Mouse (Mus musculus) kidney, postnatal 14 days (tissue): ENCODE measurements at regions not wholly inside any gene's neighbourhood (a gene's known extent, or its start where the extent isn't known, plus 50 kb on each side); places are given as distances from the start of the nearest gene placed in this dataset.

Source experiments
- DNase-seq: peaks from one replicate; pipeline ENCODE4 v3.0.0; 2022; ENCODE audit warnings: mixed read lengths

DNA sequence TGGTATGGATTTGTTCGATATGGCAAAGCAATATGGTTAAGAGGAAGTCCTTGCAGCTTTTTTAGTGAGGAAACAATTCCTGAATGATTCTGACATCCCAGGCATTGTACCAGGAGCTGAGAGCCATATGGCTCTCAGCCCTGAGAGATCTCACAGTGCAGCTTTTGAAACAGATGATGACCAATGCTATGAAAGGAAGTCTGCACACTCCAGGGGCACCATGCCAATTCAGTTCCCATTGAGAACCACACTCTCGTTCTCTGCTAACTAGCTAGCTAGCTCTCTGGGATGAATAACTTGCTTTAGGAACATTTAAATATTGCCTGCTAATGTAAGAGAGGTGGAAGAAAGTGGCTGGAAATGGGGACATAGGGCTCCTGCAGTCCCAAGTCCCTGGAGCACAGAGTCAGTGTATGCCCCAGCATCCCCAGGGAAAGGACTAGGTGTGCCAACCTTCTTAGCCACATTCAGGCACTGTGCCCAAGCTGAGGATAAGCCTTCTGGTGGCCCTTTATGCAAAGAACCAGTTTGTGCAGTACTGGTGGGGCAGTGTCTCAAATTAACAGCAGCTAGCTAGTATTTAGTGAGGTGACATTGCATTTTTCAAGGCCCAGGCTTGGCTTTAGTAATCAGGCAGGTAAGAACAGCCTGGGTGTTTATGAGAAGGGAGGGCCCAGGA lies 61.8 kb upstream of the Nampt start:
- DNase-seq = peak; percentile 14

GRCm38 (mm10) chr12:32758150-32758549 lies 61.2 kb upstream of the Nampt start:
- no peak for DNase-seq

DNA sequence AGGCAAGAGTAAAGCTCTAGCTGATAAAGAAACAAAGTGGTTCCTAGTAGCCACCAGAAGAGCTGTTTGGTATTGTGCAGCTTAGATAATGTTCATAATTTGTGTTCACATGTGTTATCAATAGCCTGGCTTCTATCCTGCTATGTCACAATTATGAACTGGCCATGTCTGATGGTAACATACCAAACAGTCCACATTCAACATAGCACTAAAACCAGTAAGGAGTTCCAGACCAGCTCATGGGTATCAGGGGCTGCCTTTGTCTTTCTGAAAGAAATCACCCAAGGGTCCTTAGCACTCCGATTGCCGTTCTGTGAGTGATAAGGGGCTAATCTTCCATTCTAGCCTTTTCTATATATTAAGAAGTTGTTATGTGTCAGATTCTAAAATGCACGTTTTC lies 58.7 kb upstream of the Nampt start:
- no peak for DNase-seq

DNA sequence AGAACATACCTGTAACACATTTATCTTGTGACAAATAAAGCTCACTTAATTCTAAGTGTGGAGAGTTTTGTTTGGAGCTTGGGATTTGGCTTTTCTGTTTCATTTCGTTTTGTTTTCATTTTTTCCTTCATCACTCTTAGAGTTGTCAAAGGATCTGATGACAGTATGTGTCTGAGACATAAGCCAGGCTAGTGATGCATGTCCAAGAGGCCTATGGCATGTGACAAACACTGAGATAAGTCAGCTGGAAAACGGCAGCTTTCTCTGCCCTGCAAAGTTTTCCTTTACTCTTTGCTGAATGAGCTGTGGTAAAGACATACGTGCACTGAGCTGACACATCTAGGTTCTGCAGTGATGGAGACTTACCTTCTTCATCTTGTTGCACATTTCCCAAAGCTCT lies 58.3 kb upstream of the Nampt start:
- DNase-seq = no peak

DNA sequence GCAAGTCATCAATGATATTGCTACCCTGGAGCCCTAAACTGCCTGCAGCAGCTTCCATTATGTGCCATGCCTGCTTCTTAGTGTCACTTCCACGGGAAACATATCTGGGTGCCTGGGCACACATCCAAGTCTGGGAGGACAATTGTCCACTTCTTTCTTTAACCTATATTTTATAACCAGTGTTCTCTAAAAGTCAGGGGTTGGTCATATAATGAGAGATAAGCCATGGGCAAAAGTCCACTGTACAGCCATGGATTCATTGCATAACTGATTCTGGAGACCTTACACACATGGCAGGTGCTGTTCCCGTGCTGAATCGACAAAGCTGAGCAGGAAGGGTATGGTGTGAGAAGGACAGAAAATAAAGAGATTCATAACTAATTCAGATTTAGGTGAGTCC lies 55.1 kb upstream of the Nampt start:
- DNase-seq = no peak

DNA sequence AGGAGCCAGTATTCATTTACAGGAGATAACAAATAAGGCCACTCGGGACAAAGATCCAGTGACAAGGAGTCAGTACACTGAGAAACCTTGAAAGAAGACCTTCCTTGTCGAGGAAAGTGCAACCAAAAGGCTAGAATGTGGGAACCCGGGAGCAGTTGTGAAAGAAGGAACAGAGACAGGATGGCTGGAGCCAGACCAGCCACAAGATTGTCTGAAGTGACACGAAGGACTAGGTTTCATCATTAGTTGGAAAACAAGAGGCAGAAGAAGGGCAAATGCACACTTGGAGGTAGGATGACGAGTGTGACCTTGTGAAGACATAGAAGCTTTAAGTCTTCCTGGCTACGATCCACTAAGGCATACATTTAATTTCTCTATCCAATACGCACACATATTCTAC lies 54.6 kb upstream of the Nampt start:
- no peak for DNase-seq

GRCm38 (mm10) chr12:32765861-32766260 lies 53.5 kb upstream of the Nampt start:
- no peak for DNase-seq

GRCm38 (mm10) chr12:32766575-32766974 lies 52.8 kb upstream of the Nampt start:
- no peak for DNase-seq

DNA sequence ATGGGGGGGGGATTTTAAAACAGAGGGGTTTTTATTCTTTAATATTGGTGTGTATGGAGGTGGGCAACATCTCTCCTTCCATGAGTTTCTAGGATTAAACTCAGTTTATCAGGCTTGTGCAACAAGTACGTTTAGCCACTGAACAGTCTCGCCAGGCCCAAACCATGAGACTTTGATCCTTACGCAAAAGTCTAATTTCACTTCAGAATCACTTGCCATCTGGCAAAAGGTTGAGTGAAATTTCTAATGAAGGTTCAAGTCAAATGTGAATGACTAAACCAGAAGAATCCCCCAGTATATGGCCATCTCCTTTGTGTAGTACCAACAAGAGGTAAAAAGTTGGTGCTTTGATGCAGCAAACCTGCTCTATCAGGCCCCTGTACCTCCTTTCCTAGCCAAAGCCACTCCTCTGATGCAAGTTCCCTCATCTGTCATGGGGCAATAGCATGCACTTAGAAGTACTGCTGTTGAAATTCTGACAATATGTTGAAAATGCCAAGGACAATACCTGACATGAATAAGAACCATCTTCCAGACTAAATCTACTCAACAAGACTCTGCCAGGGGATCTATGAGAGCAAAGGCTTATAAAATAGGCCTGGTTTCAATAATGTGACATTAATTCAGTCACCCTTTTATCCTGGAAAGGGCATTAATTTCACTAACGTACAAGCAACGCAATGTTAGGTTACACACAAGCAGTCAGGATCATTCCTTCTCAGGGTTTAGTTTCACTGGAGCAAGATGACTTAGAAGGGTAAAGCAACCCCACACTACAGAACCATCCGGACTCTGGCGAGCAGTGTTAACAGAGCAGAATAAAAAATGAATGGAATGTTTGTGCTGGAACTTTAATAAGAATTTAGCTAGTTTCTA lies 51.9 kb upstream of the Nampt start:
- DNase-seq = peak; percentile 22

DNA sequence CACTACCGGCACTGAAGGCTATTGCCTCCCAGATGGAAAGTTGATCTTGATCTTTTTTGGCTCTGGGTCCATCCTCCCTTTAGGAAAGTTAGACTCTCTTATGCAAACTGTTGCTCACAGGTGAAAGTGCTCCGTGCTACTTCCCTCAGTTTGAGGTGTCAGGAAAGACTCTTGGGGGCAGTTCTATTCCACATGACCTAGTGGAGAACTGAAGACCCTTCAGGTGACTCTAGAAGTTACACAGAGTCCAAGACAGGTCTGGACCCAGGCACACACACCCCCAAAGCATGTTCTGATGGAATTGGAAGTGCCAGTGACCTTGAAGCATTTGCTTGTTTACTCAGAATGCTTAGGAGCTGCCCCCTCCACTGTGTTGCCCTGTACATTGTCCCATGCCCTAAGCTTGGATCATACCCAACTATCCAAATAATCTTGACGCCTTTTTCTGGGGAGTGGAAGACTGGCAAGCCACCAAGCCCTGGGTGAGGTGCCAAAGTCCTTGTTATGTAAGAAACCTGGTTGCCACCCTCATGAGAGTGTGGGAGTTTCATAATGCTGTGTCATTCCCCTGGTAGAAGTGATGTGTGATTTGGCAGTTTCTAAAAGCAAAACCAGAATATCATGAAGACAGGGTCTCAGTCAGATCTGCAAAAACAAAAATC lies 51.1 kb upstream of the Nampt start:
- peak; percentile 90 for DNase-seq

DNA sequence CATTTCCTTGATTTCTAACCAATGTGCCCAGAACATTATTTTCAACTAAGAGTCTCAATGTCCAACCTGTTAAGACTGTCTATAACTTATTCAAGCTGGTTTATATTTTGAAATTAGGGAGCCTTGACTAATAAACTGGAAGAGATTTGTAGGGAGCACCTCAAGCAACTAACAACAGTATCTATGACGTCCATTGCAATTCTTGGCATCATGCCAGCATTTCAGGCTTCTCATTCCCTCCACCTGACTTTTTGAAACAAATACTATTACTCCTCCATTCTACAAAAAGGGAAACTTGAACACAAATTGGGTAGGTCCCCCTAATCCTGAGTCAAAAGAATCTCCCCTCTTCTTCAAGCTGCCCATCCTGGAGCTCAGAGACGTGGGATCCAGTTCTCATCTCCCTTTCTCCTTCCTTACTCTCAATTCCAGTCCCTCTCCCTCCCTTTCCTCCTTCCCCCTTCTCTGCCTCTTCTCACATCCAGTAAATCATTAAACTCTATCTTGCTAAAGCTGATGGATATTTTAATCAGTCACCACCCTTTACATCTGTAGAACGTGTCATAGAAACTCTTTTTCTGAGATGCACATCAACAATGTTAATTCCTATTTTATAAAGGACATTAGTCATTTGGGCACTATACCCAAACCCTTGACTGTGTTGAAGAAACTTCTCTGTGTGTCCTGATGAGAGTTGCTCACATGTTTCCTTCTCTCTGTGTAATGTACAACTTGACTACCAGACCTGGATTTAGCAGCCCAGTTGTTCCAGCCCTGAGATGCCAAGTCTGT lies 50.4 kb upstream of the Nampt start:
- DNase-seq = peak; percentile 23
